Mouse (Mus musculus) skeletal muscle tissue, postnatal 0 days (tissue): ENCODE measurements around the gene Aknad1. TPM values are rescaled to one million over a fixed set of nuclear protein-coding genes. Genes with fewer than 3 reads are reported as not detected.

Source experiments
- polyA plus RNA-seq: library from polyadenylated mRNA; unstranded; fragments of >200 nt; fragmentation: Nextera tagmentation; extraction: Ambion mirVana; gene quantifications from 2 replicates; pipeline ENCODE4 v1.2.1, GENCODE M21; 2015

The Aknad1 gene
- polyA plus RNA-seq, result 0.73 and 0.81 TPM in 2 replicates

DNA sequence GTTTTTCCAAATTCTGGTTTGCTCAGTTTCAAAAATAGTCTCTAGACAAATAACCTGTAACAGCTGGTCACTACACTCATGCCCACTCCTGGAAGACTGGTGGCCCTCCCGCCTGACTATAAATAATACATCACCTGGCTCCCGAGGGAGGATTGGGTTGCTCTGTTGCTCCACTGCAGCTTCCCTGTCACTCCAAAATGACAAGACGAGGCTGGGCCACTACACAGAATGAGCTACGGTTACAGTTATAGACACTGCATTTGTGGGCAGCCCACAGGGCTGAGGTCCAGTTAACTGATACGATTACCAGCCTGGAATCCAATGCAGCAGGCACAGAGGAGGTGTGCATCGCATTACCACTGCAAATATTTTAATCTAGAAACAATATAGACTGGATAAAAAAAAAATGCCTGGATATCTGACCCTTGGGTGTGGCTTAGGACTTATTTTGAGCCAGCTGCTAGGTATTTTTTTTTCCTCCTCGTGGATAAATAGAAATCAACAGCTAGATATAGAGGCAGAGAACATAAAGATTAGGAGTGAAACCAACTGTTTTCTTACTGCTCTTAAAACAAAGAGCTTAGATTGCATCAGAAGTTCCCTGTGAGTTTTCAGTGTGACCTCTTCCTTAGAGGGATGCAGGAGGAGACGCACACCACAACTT is at the start of gene Aknad1:
Gene Aknad1 (plus strand): TSS at position 614 of the 664 bp plus-strand sequence.

DNA sequence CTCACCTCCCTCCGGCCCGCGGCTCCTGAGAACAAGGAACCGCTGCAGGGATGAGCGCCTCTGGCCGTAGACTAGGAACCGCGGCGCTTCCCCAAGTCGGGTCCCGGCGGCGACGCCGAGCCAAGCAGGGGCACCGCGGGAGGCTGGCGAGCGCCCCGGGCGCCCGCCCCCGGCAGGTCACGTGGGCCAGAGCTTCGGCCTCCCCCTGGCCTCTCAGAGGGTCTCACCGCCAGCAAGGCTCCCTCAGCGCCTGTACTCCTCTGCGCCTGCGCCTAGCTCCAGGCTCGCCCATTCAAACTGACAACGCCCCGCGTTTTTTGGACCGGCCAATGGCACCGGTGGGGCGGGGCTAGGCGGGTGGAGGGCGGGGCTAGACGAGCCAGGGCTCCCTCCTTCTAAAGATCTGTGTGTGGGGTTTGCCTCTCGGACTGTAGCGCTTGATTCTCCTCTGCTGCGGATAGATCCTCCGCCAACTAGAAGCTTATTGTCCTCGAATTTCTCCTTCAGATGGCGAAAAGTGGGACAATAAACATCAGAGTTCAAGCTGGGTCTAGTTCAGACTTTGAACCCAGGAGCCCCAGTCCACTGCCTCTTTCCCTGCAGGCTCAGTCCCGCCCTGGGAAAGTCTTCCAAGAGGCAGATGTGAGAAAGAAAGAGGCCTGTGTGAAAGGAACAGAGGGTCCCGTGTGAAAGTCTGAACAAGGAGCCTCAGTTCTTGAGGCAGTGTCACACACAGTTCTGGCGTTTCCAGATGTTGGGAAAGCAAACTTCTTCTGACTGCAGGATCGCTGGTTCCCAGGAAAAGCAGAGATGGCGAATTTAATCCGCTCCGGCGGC is 17.2 kb upstream of the Aknad1 start, which contains the start of gene Gpsm2:
Gene Gpsm2 (minus strand): TSS at position 274 of the 837 bp plus-strand sequence.

Other genes starting within 250 kb of the Aknad1 start
- not detected in 2 replicates for gene 1700013F07Rik, start 205.5 kb upstream of the Aknad1 start, polyA plus RNA-seq
- 0.03 and 0.04 TPM in 2 replicates for gene 5330417C22Rik, start 203.1 kb upstream of the Aknad1 start, polyA plus RNA-seq
- 21.0 and 24.8 TPM in 2 replicates for gene Tmem167b, start 177.2 kb upstream of the Aknad1 start, polyA plus RNA-seq
- gene Taf13, start 168.0 kb upstream of the Aknad1 start, polyA plus RNA-seq, result 26.6 and 33.4 TPM in 2 replicates
- 3.6 and 4.3 TPM in 2 replicates for gene Wdr47, start 148.4 kb upstream of the Aknad1 start, polyA plus RNA-seq
- 42.2 and 47.0 TPM in 2 replicates for gene Clcc1, start 85.7 kb upstream of the Aknad1 start, polyA plus RNA-seq
- 36.4 and 38.4 TPM in 2 replicates for gene Gpsm2, start 17.3 kb upstream of the Aknad1 start, polyA plus RNA-seq
- 33.5 and 37.0 TPM in 2 replicates for gene Stxbp3, start 100.9 kb downstream of the Aknad1 start, polyA plus RNA-seq
- gene Fndc7, start 150.3 kb downstream of the Aknad1 start, polyA plus RNA-seq, result 0.41 and 0.62 TPM in 2 replicates
- gene Prpf38b, start 172.1 kb downstream of the Aknad1 start, polyA plus RNA-seq, result 34.4 and 37.8 TPM in 2 replicates
- 0.09 TPM in 1 of 2 replicates, not detected in the other for gene Henmt1, start 200.2 kb downstream of the Aknad1 start, polyA plus RNA-seq
- gene Gm9857, start 200.8 kb downstream of the Aknad1 start, polyA plus RNA-seq, result not detected in 2 replicates